ENCODE assay signal across 8 mouse cellular contexts in genomic region chr12:76837101-76837843, GRCm38 (mm10). TPM values are rescaled to one million over a fixed set of nuclear protein-coding genes. Genes with fewer than 3 reads are reported as not detected.
DNase-seq lines count a peak whose midpoint lies in the region; ATAC-seq lines count a peak whose summit lies in the region.

No protein-coding gene starts in this region.

- H3K9ac ChIP-seq in hindbrain, embryonic 12.5 days: peak overlapping the region; percentile 70

- ATAC-seq in hindbrain, embryonic 12.5 days (ENCODE audit: low FRiP score): peak; percentile 99

- H3K27ac ChIP-seq in hindbrain, embryonic 12.5 days: peak overlapping the region; percentile 60; the same call in 1 of the 2 replicates

- H3K36me3 ChIP-seq in hindbrain, embryonic 12.5 days: no peaks in the 10 kb centered on the region

- DNase-seq in Muller cell, postnatal 12 days (ENCODE audit: inconsistent ontology term): peak; percentile 100
- DNase-seq in cerebellum, adult 9-11 months: peak; percentile 99
- DNase-seq in frontal cortex, adult 2 months (ENCODE audit: extremely low spot score in 1 of 2, low spot score in 1 of 2): peak; percentile 97 to 98
- DNase-seq in layer of hippocampus, postnatal 14 days (ENCODE audit: low spot score in 2 of 2): peak; percentile 98 to 100
- DNase-seq in lung, postnatal 14 days: peak; percentile 97
- DNase-seq in retina, adult 2 months (ENCODE audit: low read depth, low spot score): peak; percentile 97
- peak; percentile 97 to 98 for DNase-seq in thymus, postnatal 36 days

- no peaks in the 10 kb centered on the region for H3K9me3 ChIP-seq in hindbrain, embryonic 12.5 days (replicated peaks)

- under 1% methylated on average over 43 of the region's 43 CpGs for WGBS in hindbrain, embryonic 12.5 days

- peak overlapping the region; percentile 66 for H3K4me3 ChIP-seq in hindbrain, embryonic 12.5 days

- H3K4me2 ChIP-seq in hindbrain, embryonic 12.5 days (replicated peaks): peak overlapping the region; percentile 54

- peaks cover 8% of the 10 kb centered on the region for H3K4me1 ChIP-seq in hindbrain, embryonic 12.5 days

- H3K27me3 ChIP-seq in hindbrain, embryonic 12.5 days: no peaks in the 10 kb centered on the region

RNA-seq across cellular contexts. Expression of gene Rab15, which starts 14.6 kb away (rescaled TPM):
- 153 and 156 TPM in 2 replicates for polyA plus RNA-seq in frontal cortex, adult 2 months (2012; rRNA removed)
- polyA plus RNA-seq in hindbrain, embryonic 12.5 days (2016; fragmentation: Nextera tagmentation; extraction: Ambion mirVana): 25.1 and 27.8 TPM in 2 replicates
- 100 to 1,000 TPM; 172 to 176 TPM for total RNA-seq in layer of hippocampus, postnatal 14 days (2021)

RNA-seq across cellular contexts. Expression of gene Gpx2, which starts 41.9 kb away (rescaled TPM):
- polyA plus RNA-seq in frontal cortex, adult 2 months (2012; rRNA removed): 0.12 and 0.27 TPM in 2 replicates
- polyA plus RNA-seq in hindbrain, embryonic 12.5 days (2016; fragmentation: Nextera tagmentation; extraction: Ambion mirVana): 0.38 and 0.44 TPM in 2 replicates
- under 1 TPM; 0.39 to 0.45 TPM for total RNA-seq in layer of hippocampus, postnatal 14 days (2021)

Comparison
In these comparisons a context has a peak if more than half of its experiments do, and no peak if none do; other contexts are left out.
1. Peak in every context shown above with its lines: DNase-seq, ATAC-seq, H3K4me3 ChIP-seq and H3K27ac ChIP-seq.